Mouse (Mus musculus) frontal cortex, adult 2 months (tissue): ENCODE measurements at regions not wholly inside any gene's neighbourhood (a gene's known extent, or its start where the extent isn't known, plus 50 kb on each side); places are given as distances from the start of the nearest gene placed in this dataset.
A peak's percentile ranks its signal among the peaks of the same experiment; 100 is the strongest.

Experiments
- DNase-seq, 2 experiments: peaks; one replicate each; pipeline ENCODE4 v3.0.0; 2022; ENCODE audit warnings: low spot score in 1 of 2; ENCODE audit errors: extremely low spot score in 1 of 2

DNA sequence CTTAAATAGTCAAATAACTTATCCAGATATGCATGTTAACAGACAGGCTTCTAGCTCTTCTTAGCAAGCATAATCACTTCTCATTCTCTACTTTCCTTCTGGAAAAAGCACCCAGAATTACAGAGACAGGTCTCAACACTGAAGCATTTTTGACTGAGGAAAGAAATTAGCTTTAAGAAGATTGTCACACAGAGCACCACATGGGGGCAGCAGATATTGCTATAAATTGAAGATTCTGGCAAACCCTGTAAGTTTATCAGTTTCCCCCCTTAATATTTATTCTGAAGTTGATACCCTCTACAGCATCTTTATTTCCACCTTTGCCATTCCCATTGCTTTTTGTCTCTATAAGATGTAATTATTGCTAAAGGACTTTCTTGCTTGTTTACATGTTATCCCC lies 83.4 kb upstream of the Lrrc4c start:
- DNase-seq = peak in 1 of 2 experiments; percentile 51

DNA sequence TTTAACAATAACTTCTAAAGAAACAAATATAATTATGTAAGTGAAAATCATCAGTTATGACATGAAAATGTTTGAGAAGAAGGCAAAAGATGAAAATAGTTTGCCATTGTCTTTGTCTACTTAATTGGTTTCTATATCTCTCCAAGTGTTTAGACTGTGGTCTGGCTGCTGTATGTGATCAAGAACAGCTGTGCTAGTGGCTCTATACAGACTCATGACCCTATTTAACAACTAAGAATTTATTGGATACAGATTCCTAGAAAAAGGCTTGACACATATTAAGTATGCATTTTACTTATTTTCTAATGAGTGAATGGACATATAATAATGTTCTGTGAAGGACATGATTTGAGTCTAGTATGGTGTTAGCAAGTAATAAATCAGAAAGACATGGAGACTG lies 78.7 kb upstream of the Lrrc4c start:
- no peak for DNase-seq

DNA sequence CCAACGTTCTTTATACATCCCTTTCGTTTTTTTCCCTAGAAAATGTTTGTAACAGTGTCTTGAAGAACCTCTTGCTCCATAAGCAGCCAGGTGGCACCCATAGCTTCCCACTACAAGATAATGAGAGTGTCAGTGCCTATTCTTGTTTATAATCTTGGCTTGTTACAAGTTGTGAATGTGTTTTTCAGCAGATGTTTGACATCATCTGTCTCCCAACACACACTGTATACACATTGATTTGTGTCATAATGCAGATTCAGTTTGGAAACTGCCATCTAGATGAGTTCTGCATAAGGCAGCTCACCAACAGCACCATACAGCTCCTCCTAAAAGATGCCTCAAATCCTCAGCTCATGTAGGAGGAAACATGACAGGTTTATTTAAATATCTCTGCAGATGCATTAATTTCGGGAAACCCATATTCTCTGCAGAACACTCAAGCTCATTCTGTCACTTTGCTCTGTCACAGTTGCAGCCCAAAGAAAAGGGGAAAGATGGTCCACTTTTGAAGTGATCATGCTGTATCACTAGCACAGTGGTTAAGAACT lies 77.4 kb upstream of the Lrrc4c start:
- peak; percentile 11 to 17 for DNase-seq

DNA sequence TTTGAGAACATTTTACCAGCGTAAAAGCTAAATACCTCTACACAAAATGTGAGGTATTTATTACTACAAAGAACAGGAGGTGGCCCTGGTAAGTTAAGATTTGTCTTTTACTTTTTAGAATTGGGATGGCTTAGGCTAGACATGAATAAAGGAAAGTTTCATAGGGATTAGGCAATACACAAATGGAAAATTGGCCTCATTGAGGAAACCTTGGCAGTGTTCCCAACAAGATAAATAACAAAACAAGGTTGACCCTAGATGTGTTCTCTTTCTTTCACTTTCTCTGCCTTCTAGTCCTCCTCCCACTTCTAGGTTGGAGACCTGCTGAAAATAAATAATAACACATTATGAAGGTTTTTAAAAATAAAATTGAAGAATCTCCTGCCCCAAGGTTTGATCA lies 64.3 kb upstream of the Lrrc4c start:
- no peak for DNase-seq

DNA sequence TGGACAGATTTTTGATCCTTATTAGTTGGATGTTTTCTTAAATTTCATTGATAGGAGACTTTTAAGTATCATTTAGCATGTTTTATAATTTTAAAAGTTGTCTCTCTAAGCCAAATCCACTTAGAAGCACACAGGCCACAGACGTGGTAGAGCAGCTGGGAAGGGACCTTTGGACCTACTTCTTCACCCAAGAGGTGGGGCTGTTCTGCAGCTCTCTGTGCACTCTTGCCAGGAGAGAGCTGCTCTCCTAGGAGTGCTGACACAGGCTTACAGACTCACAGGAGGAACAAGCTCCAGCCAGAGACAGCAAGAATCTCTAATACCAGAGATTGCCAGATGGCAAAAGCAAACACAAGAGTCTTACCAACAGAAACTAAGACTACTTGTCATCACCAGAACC lies 61.5 kb upstream of the Lrrc4c start:
- no peak for DNase-seq
